In the genomic region with DNA sequence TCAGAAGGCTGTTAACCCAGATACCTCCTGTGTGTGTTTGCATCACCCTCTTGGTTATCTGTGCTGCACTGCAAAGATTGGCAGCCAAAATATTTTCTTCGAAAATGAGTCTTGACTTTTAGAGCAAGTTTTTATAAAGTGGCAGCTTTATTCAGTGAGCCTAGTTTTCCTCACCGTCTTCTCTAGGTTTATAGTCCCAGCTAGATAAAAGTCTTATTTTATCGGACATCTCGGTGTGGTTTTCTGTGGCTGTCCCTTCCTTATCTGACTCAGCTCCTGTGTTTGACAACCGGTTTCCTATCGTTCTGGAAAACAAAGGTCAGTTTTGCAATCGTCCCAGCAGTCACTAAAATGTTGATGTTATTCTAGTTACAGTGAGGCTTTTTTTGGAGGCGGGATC, we compare ENCODE assay signal across 8 mouse cellular contexts. TPM values are rescaled to one million over a fixed set of nuclear protein-coding genes. Genes with fewer than 3 reads are reported as not detected.
DNase-seq lines count a peak whose midpoint lies in the region; ATAC-seq and TF ChIP-seq lines count a peak whose summit lies in the region.
"Had no signal": no experiment of that assay in that cellular context is flagged by ENCODE, and none has a peak within 500 bp of the region (broad histone marks: within the 10 kb centered on the region; RNA-seq: fewer than 3 reads in every experiment).

No protein-coding gene starts in this region.

- H3K4me3 ChIP-seq in testis, adult 2 months (ENCODE audit: control insufficient read depth, low read depth, low read length): peak overlapping the region; percentile 34; the same call in 1 of the 2 replicates
- peak overlapping the region; percentile 82; the same call in 1 of the 2 replicates for H3K4me3 ChIP-seq in forebrain, postnatal 0 days (ENCODE audit: low read depth, low read length)
- peak overlapping the region; percentile 83 for H3K4me3 ChIP-seq in liver, embryonic 15.5 days (replicated peaks)

- no peaks in the 10 kb centered on the region for H3K27me3 ChIP-seq in testis, adult 2 months (ENCODE audit: control insufficient read depth, insufficient read depth, low read length)
- no peaks in the 10 kb centered on the region for H3K27me3 ChIP-seq in forebrain, postnatal 0 days (ENCODE audit: insufficient read depth, low read length)
- no peaks in the 10 kb centered on the region for H3K27me3 ChIP-seq in liver, embryonic 15.5 days

- no peaks in the 10 kb centered on the region for H3K9me3 ChIP-seq in forebrain, postnatal 0 days (ENCODE audit: low read length)
- no peaks in the 10 kb centered on the region for H3K9me3 ChIP-seq in liver, embryonic 15.5 days (replicated peaks)

- no peak for TF ChIP-seq POLR2A in testis, adult 2 months (IDR thresholded peaks at IDR 0.05; ENCODE audit: control insufficient read depth, low read depth, low read length)

- no peak for ATAC-seq in forebrain, postnatal 0 days
- no peak for ATAC-seq in liver, embryonic 15.5 days (ENCODE audit: insufficient read depth)
- ATAC-seq in cerebellum, adult (ENCODE audit: insufficient number of reproducible peaks, low FRiP score, low TSS enrichment): no peak

- intact Hi-C loops in left cerebral cortex, postnatal 10 days (cut with DNase I): no loop called here

- DNase-seq in testis, postnatal 14 days (ENCODE audit: low spot score): no peak
- DNase-seq in forebrain, postnatal 0 days: no peak
- no peak for DNase-seq in left cerebral cortex, postnatal 10 days (ENCODE audit: extremely low spot score in 1 of 2, low spot score in 2 of 2)
- DNase-seq in Muller cell, postnatal 12 days (ENCODE audit: inconsistent ontology term): no peak

- peak overlapping the region; percentile 76 for H3K4me2 ChIP-seq in forebrain, postnatal 0 days (ENCODE audit: low read depth)
- H3K4me2 ChIP-seq in liver, embryonic 15.5 days: peak overlapping the region; percentile 92

- WGBS in forebrain, postnatal 0 days: 65% methylated on average over 8 of the region's 8 CpGs
- 3% methylated on average over 8 of the region's 8 CpGs for WGBS in liver, embryonic 15.5 days (ENCODE audit: insufficient replicate concordance)

- peak overlapping the region; percentile 84; the same call in 1 of the 2 replicates for H3K9ac ChIP-seq in forebrain, postnatal 0 days
- H3K9ac ChIP-seq in liver, embryonic 15.5 days: peak overlapping the region; percentile 75

- H3K27ac ChIP-seq in testis, adult 2 months (ENCODE audit: control insufficient read depth, insufficient read depth, low read depth, low read length): no peak overlapping the region
- no peak overlapping the region for H3K27ac ChIP-seq in forebrain, postnatal 0 days (ENCODE audit: low read depth, low read length)
- peak overlapping the region; percentile 87 for H3K27ac ChIP-seq in liver, embryonic 15.5 days (replicated peaks)
- H3K27ac ChIP-seq: left cerebral cortex, adult 2 months had no signal

- no peaks in the 10 kb centered on the region for H3K36me3 ChIP-seq in testis, adult 2 months (ENCODE audit: control insufficient read depth, insufficient read depth, low read length)
- H3K36me3 ChIP-seq in forebrain, postnatal 0 days (ENCODE audit: insufficient read depth): no peaks in the 10 kb centered on the region
- H3K36me3 ChIP-seq in liver, embryonic 15.5 days (replicated peaks): peaks cover 6% of the 10 kb centered on the region

- peaks cover 5% of the 10 kb centered on the region for H3K4me1 ChIP-seq in testis, adult 2 months (ENCODE audit: control insufficient read depth, insufficient read depth, low read length)
- peaks cover 15% of the 10 kb centered on the region for H3K4me1 ChIP-seq in forebrain, postnatal 0 days (ENCODE audit: insufficient read depth)
- H3K4me1 ChIP-seq in liver, embryonic 15.5 days (replicated peaks): peaks cover 47% of the 10 kb centered on the region

- TF ChIP-seq CTCF in testis, adult 2 months (IDR thresholded peaks at IDR 0.05; ENCODE audit: control insufficient read depth, insufficient read depth, insufficient replicate concordance, low read depth, low read length): no peak
- no peak for TF ChIP-seq CTCF in forebrain, postnatal 0 days (IDR thresholded peaks at IDR 0.05; ENCODE audit: low read depth)

RNA-seq across cellular contexts. Expression of a gene that starts 1.6 kb away (rescaled TPM):
- polyA plus RNA-seq in testis, adult 2 months (2012; rRNA removed): 65.4 and 74.1 TPM in 2 replicates
- total RNA-seq in forebrain, postnatal 0 days (2014; rRNA removed): 53.8 and 59.6 TPM in 2 replicates
- 15.9 and 21.1 TPM in 2 replicates for polyA plus RNA-seq in forebrain, postnatal 0 days (2015; fragmentation: Nextera tagmentation; extraction: Ambion mirVana)
- 13.3 and 14.1 TPM in 2 replicates for polyA plus RNA-seq in liver, embryonic 15.5 days (2015; fragmentation: Nextera tagmentation; extraction: Ambion mirVana)
- total RNA-seq in left cerebral cortex, postnatal 10 days (2021): 10 to 100 TPM; 56.8 to 58.3 TPM

RNA-seq across cellular contexts. Expression of a gene that starts 28.5 kb away (rescaled TPM):
- polyA plus RNA-seq in testis, adult 2 months (2012; rRNA removed): 18.3 and 18.5 TPM in 2 replicates
- not detected in 2 replicates for total RNA-seq in forebrain, postnatal 0 days (2014; rRNA removed)
- not detected in 2 replicates for polyA plus RNA-seq in forebrain, postnatal 0 days (2015; fragmentation: Nextera tagmentation; extraction: Ambion mirVana)
- polyA plus RNA-seq in liver, embryonic 15.5 days (2015; fragmentation: Nextera tagmentation; extraction: Ambion mirVana): not detected in 2 replicates
- not detected for total RNA-seq in left cerebral cortex, postnatal 10 days (2021)
- total RNA-seq: left cerebral cortex, adult 2 months had no signal

RNA-seq across cellular contexts. Expression of a gene that starts 47.2 kb away (rescaled TPM):
- 27.1 and 28.7 TPM in 2 replicates for polyA plus RNA-seq in testis, adult 2 months (2012; rRNA removed)
- 12.7 and 16.9 TPM in 2 replicates for total RNA-seq in forebrain, postnatal 0 days (2014; rRNA removed)
- polyA plus RNA-seq in forebrain, postnatal 0 days (2015; fragmentation: Nextera tagmentation; extraction: Ambion mirVana): 9.5 and 14.7 TPM in 2 replicates
- polyA plus RNA-seq in liver, embryonic 15.5 days (2015; fragmentation: Nextera tagmentation; extraction: Ambion mirVana): 1.5 TPM in 2 replicates
- total RNA-seq in left cerebral cortex, postnatal 10 days (2021): 10 to 100 TPM; 17.4 to 20.1 TPM

Comparison
In these comparisons a context has a peak if more than half of its experiments do, and no peak if none do; other contexts are left out.
1. RNA of a gene that starts 28.5 kb away (polyA plus RNA-seq): 18.3 to 18.5 TPM in testis, adult 2 months; not detected in forebrain, postnatal 0 days and not detected in liver, embryonic 15.5 days; every median in the first group is over 10 times any median in the second.
2. Peak in every context shown above with its lines, with median percentiles within 50 percentile points of each other: H3K4me3 ChIP-seq.